Mouse (Mus musculus) spleen, adult 2 months (tissue): ENCODE results near the gene Gm49661. TPM values are rescaled to one million over a fixed set of nuclear protein-coding genes. Genes with fewer than 3 reads are reported as not detected.
A peak's percentile ranks its signal among the peaks of the same experiment; 100 is the strongest.

Experiments
- DNase-seq, 2 experiments: peaks; one replicate each; pipeline versions ENCODE4 v3.0.0 to v3.0.0-alpha.2; 2012 to 2021; ENCODE audit warnings: low spot score in 2 of 2, low read depth in 1 of 2
- H3K27ac ChIP-seq: fragments of 200-500 bp; 2 replicates; pipeline ENCODE4 v1.5.1; 2012; ENCODE audit warnings: low read length, inconsistent platforms; ENCODE audit not compliant: insufficient read depth
- H3K27me3 ChIP-seq: fragments of 200-500 bp; 2 replicates; pipeline ENCODE4 v1.6.1; 2012; ENCODE audit warnings: mild to moderate bottlenecking, moderate library complexity, low read length, inconsistent platforms; ENCODE audit not compliant: control insufficient read depth, insufficient read depth
- H3K36me3 ChIP-seq: fragments of 200-500 bp; 2 replicates; pipeline ENCODE4 v1.6.1; 2012; ENCODE audit warnings: mild to moderate bottlenecking, low read length, inconsistent platforms; ENCODE audit not compliant: control insufficient read depth, insufficient read depth
- H3K4me1 ChIP-seq: fragments of 200-500 bp; 2 replicates; pipeline ENCODE4 v1.6.1; 2011; ENCODE audit warnings: inconsistent platforms; ENCODE audit not compliant: control insufficient read depth, insufficient read depth, insufficient read length
- H3K4me3 ChIP-seq: fragments of 200-500 bp; 2 replicates; pipeline ENCODE4 v1.5.1; 2011; ENCODE audit warnings: mild to moderate bottlenecking, inconsistent platforms; ENCODE audit not compliant: insufficient read depth, insufficient read length; ENCODE audit errors: extremely low read depth
- CTCF ChIP-seq: fragments of 200-500 bp; IDR thresholded peaks from 2 replicates; pipeline ENCODE4 v1.5.1; 2011; ENCODE audit warnings: mild to moderate bottlenecking, inconsistent platforms; ENCODE audit not compliant: insufficient read depth, insufficient read length, insufficient replicate concordance; ENCODE audit errors: extremely low read depth
- POLR2A ChIP-seq: fragments of 200-500 bp; IDR thresholded peaks from 2 replicates; pipeline ENCODE4 v1.6.1; 2011; ENCODE audit warnings: low read depth, low read length, inconsistent platforms
- WGBS: fragments of 180-500 bp; shearing (Covaris S2); methylation state at CpG from one replicate; pipeline ENCODE4 v1.1.7; 2018; 5-methylcytosine and 5-hydroxymethylcytosine counted together
- polyA plus RNA-seq: library from polyadenylated mRNA; depleted of rRNA; stranded (reverse); fragments of >200 nt; gene quantifications from 2 replicates; pipeline ENCODE4 v1.2.3, GENCODE M21; 2012

Gene Gm49661
- polyA plus RNA-seq, 1 experiment = not detected

DNA sequence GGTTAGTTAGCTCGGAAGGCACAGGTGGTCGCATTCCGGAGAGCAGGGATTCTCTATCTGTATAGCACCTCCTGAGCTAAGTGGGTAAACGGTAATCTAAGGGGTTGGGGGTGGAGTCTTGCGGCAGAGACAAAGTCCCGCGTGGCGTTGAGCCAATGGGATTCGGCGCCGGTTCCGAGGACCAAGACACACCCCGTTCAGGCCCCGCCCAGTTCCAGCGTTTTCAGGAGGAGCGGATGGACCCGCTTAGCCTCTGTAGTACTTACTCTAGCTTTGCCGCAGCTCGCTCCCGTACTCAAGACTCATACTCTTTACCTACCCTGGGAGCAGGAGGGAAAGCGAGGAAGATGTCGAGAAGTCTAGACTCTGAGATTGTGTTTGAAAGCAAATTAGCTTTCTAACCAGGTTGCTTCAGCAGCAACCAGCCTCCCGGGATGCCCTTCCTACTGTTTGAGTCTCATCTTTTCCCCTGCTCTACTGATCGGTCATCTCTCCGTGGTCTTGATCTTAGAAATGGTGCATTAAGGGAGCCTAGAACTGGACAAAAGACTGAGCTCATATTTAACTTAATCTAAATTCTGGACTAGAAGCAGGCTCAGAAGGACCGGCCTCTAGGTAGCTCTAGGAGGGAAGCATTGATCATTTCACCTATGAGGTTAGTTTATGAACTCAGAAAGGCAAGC, 24.6 kb downstream of the Gm49661 start:
- Histone ChIP-seq H3K36me3 (no peaks in the 10 kb centered on the region), H3K27me3 (peaks cover 22% of the 10 kb centered on the region), H3K4me1 (peaks cover 4% of the 10 kb centered on the region), H3K27ac (no peak overlapping the region), H3K4me3 (no peak overlapping the region)
- DNase-seq = no peak
- WGBS = 8% methylated on average over 26 of the region's 26 CpGs
- no peak for TF ChIP-seq POLR2A

DNA sequence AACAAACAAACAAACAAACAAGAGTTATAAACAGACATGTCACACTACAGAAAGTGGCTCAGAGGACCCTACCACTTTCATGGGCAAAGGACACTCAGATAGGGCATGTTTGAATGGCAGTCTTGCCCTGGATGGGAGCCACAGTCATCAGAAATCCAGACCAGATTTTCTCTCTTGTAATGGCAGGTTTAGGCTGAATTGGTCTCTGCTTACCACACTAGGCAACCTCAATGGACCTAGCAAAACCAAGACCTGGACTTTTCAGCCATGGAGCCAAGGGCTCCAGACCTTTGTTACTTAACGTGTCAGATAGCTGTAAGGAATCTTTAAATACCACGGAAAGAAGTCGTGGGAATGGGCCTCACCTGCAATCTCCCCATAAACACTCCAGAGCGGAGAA, 25.5 kb downstream of the Gm49661 start:
- WGBS = 41% methylated on average over 4 of the region's 4 CpGs
- Histone ChIP-seq H3K27ac (no peak overlapping the region), H3K27me3 (peaks cover 22% of the 10 kb centered on the region), H3K4me3 (no peak overlapping the region), H3K36me3 (no peaks in the 10 kb centered on the region), H3K4me1 (peaks cover 4% of the 10 kb centered on the region)
- no peak for DNase-seq
- TF ChIP-seq CTCF (no peak), POLR2A (no peak)

GRCm38 (mm10) chr8:84937620-84938485, 31.4 kb downstream of the Gm49661 start:
- DNase-seq = no peak
- no peak overlapping the region for H3K4me3 ChIP-seq
- H3K27ac ChIP-seq = no peak overlapping the region
- WGBS = 60% methylated on average over 13 of the region's 13 CpGs
- peaks cover 14% of the 10 kb centered on the region for H3K27me3 ChIP-seq
- H3K36me3 ChIP-seq = no peaks in the 10 kb centered on the region
- no peak for TF ChIP-seq POLR2A
- TF ChIP-seq CTCF = no peak
- peaks cover 8% of the 10 kb centered on the region; the same call in 1 of the 2 replicates for H3K4me1 ChIP-seq

- peak within 1 kb of the TSS; percentile 47; the same call in 1 of the 2 replicates for H3K4me3 ChIP-seq
- H3K36me3 ChIP-seq = no peaks in the 10 kb centered on the region
- peaks cover 14% of the 10 kb centered on the region for H3K27me3 ChIP-seq
- peaks cover 8% of the 10 kb centered on the region; the same call in 1 of the 2 replicates for H3K4me1 ChIP-seq
- no peak within 1 kb of the TSS for H3K27ac ChIP-seq
- peak in 1 of 2 experiments; percentile 46 for DNase-seq
- WGBS = 2% methylated on average over 44 of the region's 50 CpGs
- TF ChIP-seq CTCF (peak; percentile 63), POLR2A (no peak)
Measured at GRCm38 (mm10) chr8:84936962-84937546, 32.2 kb downstream of the Gm49661 start, which contains the start of gene Mast1. Gene Mast1 (minus strand): TSS chr8:84937359.

DNA sequence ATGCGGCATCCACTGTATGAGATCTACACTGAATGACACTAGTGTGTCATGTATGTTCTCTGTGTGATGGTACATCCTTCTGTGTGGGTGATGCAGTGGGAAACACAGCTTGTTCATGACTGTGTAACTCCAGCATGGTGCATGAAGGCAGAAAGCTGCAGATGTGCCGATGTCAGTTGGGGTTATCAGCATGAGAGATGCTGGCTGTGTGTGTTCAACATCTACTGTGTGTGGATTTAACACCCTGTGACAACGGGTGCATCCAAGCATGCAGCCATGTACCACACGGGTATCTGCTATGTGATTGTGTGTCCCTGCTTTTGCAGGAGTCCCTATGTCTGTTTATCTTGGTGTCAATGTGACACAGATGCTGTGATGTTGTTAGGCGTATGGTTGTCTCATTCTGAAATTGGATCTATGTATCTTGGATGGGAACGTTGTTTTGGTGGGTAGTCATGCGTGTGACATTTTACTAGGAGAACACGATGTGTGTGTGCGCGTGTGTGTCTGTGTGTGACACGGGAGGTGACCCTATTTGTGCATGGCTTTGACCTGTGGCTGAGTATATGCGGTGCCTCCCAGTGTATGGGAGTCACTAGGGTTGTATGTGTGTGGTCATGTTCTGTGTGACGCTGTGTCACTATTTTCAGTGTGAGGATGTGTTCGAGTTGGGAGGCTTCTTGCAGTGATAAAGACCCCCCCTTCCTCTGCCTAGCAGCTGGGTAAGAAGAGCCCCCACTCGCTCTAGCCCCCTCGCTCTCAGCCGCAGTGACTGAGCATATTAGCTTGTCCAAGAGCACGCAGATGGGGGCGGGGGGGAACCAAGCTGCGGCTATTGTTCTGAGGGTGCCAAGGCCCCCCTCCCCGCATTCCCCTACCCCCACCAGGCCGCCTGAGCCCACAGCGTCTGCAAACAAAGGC, 32.9 kb downstream of the Gm49661 start:
- Histone ChIP-seq H3K4me3 (no peak overlapping the region), H3K27me3 (peaks cover 14% of the 10 kb centered on the region), H3K4me1 (peaks cover 8% of the 10 kb centered on the region; the same call in 1 of the 2 replicates), H3K36me3 (no peaks in the 10 kb centered on the region), H3K27ac (no peak overlapping the region)
- DNase-seq = no peak
- TF ChIP-seq POLR2A = no peak
- no peak for TF ChIP-seq CTCF
- WGBS = 24% methylated on average over 23 of the region's 23 CpGs

- no peak for DNase-seq
- Histone ChIP-seq H3K4me1 (peaks cover 8% of the 10 kb centered on the region; the same call in 1 of the 2 replicates), H3K27me3 (peaks cover 14% of the 10 kb centered on the region), H3K36me3 (no peaks in the 10 kb centered on the region), H3K27ac (no peak overlapping the region), H3K4me3 (no peak overlapping the region)
- WGBS = 5% methylated on average over 14 of the region's 14 CpGs
- TF ChIP-seq CTCF (no peak), POLR2A (no peak)
Measured at GRCm38 (mm10) chr8:84935489-84935888, 33.7 kb downstream of the Gm49661 start.
